Mouse (Mus musculus) myocyte (in vitro differentiated cells): ENCODE results near the gene Gprc5b. TPM values are rescaled to one million over a fixed set of nuclear protein-coding genes. Genes with fewer than 3 reads are reported as not detected.
A peak's percentile ranks its signal among the peaks of the same experiment; 100 is the strongest.

Experiments used
- H3K27me3 ChIP-seq: one replicate; pipeline ENCODE4 v1.6.1; 2011; ENCODE audit not compliant: control insufficient read depth, insufficient read depth, insufficient read length
- H3K36me3 ChIP-seq: one replicate; pipeline ENCODE4 v1.6.1; 2011; ENCODE audit not compliant: control insufficient read depth, insufficient read depth
- H3K4me2 ChIP-seq: one replicate; pipeline ENCODE4 v1.6.1; 2011; ENCODE audit warnings: low read depth, control low read depth
- H3K4me3 ChIP-seq: one replicate; pipeline ENCODE4 v1.5.1; 2011; ENCODE audit warnings: mild to moderate bottlenecking, control low read depth, moderate library complexity
- H3K79me2 ChIP-seq: one replicate; pipeline ENCODE4 v1.6.1; 2011; ENCODE audit not compliant: control insufficient read depth, insufficient read depth
- H3ac ChIP-seq: one replicate; pipeline ENCODE4 v1.6.1; 2011; ENCODE audit not compliant: control insufficient read depth, insufficient read length
- CEBPB ChIP-seq: IDR thresholded peaks from 2 replicates; pipeline ENCODE4 v1.6.1; 2011; ENCODE audit warnings: mild to moderate bottlenecking, moderate library complexity; ENCODE audit not compliant: poor library complexity, insufficient read depth, severe bottlenecking
- E2F4 ChIP-seq: IDR thresholded peaks from one replicate; pipeline ENCODE4 v1.6.1; 2011; ENCODE audit warnings: mild to moderate bottlenecking, control low read depth, moderate library complexity; ENCODE audit not compliant: insufficient read depth
- MAX ChIP-seq: IDR thresholded peaks from one replicate; pipeline ENCODE4 v1.6.1; 2011; ENCODE audit warnings: low read depth, mild to moderate bottlenecking, control low read depth
- MYOD1 ChIP-seq, 3 experiments: IDR thresholded peaks; one replicate each; pipeline ENCODE4 v1.6.1; 2011; ENCODE audit warnings: control low read depth in 2 of 3, low read depth in 2 of 3, mild to moderate bottlenecking in 2 of 3, moderate library complexity in 1 of 3; ENCODE audit not compliant: insufficient read length in 2 of 3, control insufficient read depth in 1 of 3
- MYOG ChIP-seq, 3 experiments: IDR thresholded peaks; one replicate each; pipeline ENCODE4 v1.6.1; 2011; ENCODE audit warnings: control low read depth in 2 of 3, low read depth in 2 of 3, mild to moderate bottlenecking in 2 of 3; ENCODE audit not compliant: insufficient read length in 2 of 3, control insufficient read depth in 1 of 3, insufficient read depth in 1 of 3
- POLR2A ChIP-seq: IDR thresholded peaks from one replicate; pipeline ENCODE4 v1.6.1; 2011; ENCODE audit warnings: low read depth, mild to moderate bottlenecking, control low read depth, moderate library complexity; ENCODE audit not compliant: insufficient read length
- POLR2AphosphoS2 ChIP-seq: IDR thresholded peaks from one replicate; pipeline ENCODE4 v1.6.1; 2011; ENCODE audit warnings: low read depth, control low read depth; ENCODE audit not compliant: insufficient read length
- REST ChIP-seq: IDR thresholded peaks from one replicate; pipeline ENCODE4 v1.6.1; 2011; ENCODE audit warnings: mild to moderate bottlenecking, control low read depth, moderate library complexity; ENCODE audit not compliant: insufficient read depth, insufficient read length
- SRF ChIP-seq: IDR thresholded peaks from one replicate; pipeline ENCODE4 v1.6.1; 2011; ENCODE audit warnings: low read depth; ENCODE audit not compliant: control insufficient read depth, insufficient read length
- TCF12 ChIP-seq: IDR thresholded peaks from one replicate; pipeline ENCODE4 v1.6.1; 2011; ENCODE audit warnings: mild to moderate bottlenecking, control low read depth; ENCODE audit not compliant: poor library complexity, insufficient read depth, severe bottlenecking
- TCF3 ChIP-seq: IDR thresholded peaks from one replicate; pipeline ENCODE4 v1.6.1; 2011; ENCODE audit warnings: low read depth, control low read depth; ENCODE audit not compliant: insufficient read length
- USF1 ChIP-seq: IDR thresholded peaks from one replicate; pipeline ENCODE4 v1.6.1; 2011; ENCODE audit warnings: low read depth, mild to moderate bottlenecking, control low read depth, moderate library complexity
- polyA plus RNA-seq: library from polyadenylated mRNA; unstranded; fragments of >200 nt; fragmentation: generic; extraction: Trizol; gene quantifications from one replicate; pipeline ENCODE4 v1.2.1, GENCODE M21; 2012; ENCODE audit warnings: missing spikeins

Gprc5b gene
- polyA plus RNA-seq, 1 experiment, result 27.5 TPM

- H3K4me2 ChIP-seq, result no peak overlapping the region
- no peaks in the 10 kb centered on the region for H3K27me3 ChIP-seq
- TF ChIP-seq POLR2A, result no peak
- TF ChIP-seq TCF3, result no peak
- no peak for TF ChIP-seq MAX
- no peak for TF ChIP-seq SRF
- no peak for TF ChIP-seq MYOD1 (IDR thresholded peaks at IDR 0.05; ENCODE audit: control insufficient read depth in 1 of 3, insufficient read length in 2 of 3, low read depth in 2 of 3)
- TF ChIP-seq CEBPB, result no peak
- TF ChIP-seq REST, result no peak
- no peak for TF ChIP-seq E2F4
- TF ChIP-seq USF1, result no peak
- no peak for TF ChIP-seq POLR2AphosphoS2
- TF ChIP-seq TCF12, result no peak
- TF ChIP-seq MYOG (IDR thresholded peaks at IDR 0.05; ENCODE audit: control insufficient read depth in 1 of 3, insufficient read depth in 1 of 3, insufficient read length in 2 of 3, low read depth in 2 of 3), result no peak
- H3ac ChIP-seq, result no peak overlapping the region
- H3K36me3 ChIP-seq, result no peaks in the 10 kb centered on the region
- H3K79me2 ChIP-seq, result no peaks in the 10 kb centered on the region
- H3K4me3 ChIP-seq, result no peak overlapping the region
Observed at GRCm38 (mm10) chr7:119022238-119023156, 27.5 kb upstream of the Gprc5b start.

- Histone ChIP-seq H3ac (no peak overlapping the region), H3K4me3 (no peak overlapping the region), H3K27me3 (no peaks in the 10 kb centered on the region), H3K36me3 (no peaks in the 10 kb centered on the region), H3K4me2 (no peak overlapping the region), H3K79me2 (no peaks in the 10 kb centered on the region)
- TF ChIP-seq TCF12 (no peak), USF1 (no peak), CEBPB (0 out of 2 replicates have a peak, but pooled peaks have one; percentile 14), POLR2A (no peak), MYOG (IDR thresholded peaks at IDR 0.05; ENCODE audit: control insufficient read depth in 1 of 3, insufficient read depth in 1 of 3, insufficient read length in 2 of 3, low read depth in 2 of 3) (no peak), SRF (no peak), TCF3 (no peak)
Observed at GRCm38 (mm10) chr7:119019537-119019936, 24.5 kb upstream of the Gprc5b start.

DNA sequence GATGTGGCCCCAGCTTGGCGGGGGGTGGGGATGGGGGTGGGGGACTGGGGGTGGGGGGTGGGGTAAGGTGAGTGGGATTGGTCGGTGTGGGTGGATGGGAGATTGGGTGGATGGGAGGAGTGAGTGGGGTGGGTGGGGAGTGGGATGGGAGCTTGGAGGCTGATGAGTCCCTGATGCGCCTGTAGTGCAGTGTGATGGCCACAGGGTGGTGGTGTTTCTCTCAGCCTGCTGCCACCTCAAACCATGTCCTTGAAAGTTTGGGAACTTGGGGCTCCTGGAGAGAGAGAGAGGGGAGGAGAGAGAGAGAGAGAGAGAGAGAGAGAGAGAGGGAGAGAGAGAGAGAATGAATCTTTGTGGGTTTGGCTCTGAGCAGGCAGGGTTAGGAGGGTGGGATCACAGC, 20.7 kb upstream of the Gprc5b start:
- no peak for TF ChIP-seq MYOG (IDR thresholded peaks at IDR 0.05; ENCODE audit: control insufficient read depth in 1 of 3, insufficient read depth in 1 of 3, insufficient read length in 2 of 3, low read depth in 2 of 3)
- no peak for TF ChIP-seq CEBPB
- no peak for TF ChIP-seq TCF3
- TF ChIP-seq TCF12, result no peak
- TF ChIP-seq MYOD1 (IDR thresholded peaks at IDR 0.05; ENCODE audit: control insufficient read depth in 1 of 3, insufficient read length in 2 of 3, low read depth in 2 of 3), result no peak
- no peak for TF ChIP-seq USF1
- no peak for TF ChIP-seq E2F4
- no peak for TF ChIP-seq SRF
- TF ChIP-seq REST, result no peak
- TF ChIP-seq POLR2A, result no peak
- no peak for TF ChIP-seq POLR2AphosphoS2
- no peak for TF ChIP-seq MAX
- Histone ChIP-seq H3K36me3 (no peaks in the 10 kb centered on the region), H3K4me2 (no peak overlapping the region), H3K27me3 (no peaks in the 10 kb centered on the region), H3K4me3 (no peak overlapping the region), H3K79me2 (no peaks in the 10 kb centered on the region), H3ac (no peak overlapping the region)

DNA sequence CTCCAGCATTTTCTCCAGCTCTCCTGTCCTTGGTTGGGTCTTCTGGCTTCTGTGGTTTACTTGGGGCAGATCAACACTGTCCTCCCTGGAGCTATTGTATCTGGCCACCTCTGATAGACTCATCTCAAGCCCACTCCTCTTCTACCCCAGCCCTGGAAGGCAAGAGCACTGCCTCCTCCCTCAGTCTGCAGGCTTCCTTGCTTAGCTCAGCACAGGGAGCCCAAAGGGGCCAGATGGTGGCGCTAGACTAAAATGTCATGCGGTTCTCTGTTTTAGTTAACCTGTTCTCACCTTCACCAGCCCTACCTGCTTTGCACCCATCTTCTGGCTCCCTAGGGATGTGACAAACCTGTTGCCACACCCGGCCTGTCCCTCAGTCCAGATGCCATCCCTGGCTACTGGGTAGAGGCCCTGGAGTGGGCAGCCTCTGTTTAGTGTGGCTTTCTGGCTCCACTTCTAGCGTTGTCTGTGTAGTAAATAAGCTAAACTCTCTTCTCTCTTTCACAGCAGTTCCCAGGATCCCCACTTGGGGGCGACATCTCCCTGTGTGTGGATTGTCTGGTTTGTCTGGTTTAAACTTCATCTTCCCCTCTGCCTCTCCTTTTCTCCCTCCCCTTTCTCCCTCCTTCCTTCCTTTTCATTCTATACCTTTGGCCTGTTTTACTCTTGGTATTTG, 16.0 kb upstream of the Gprc5b start:
- H3K4me3 ChIP-seq, result no peak overlapping the region
- no peaks in the 10 kb centered on the region for H3K36me3 ChIP-seq
- TF ChIP-seq MYOD1 (IDR thresholded peaks at IDR 0.05; ENCODE audit: control insufficient read depth in 1 of 3, insufficient read length in 2 of 3, low read depth in 2 of 3) (no peak), MYOG (IDR thresholded peaks at IDR 0.05; ENCODE audit: control insufficient read depth in 1 of 3, insufficient read depth in 1 of 3, insufficient read length in 2 of 3, low read depth in 2 of 3) (no peak), E2F4 (no peak), SRF (no peak), TCF3 (no peak), USF1 (no peak), POLR2A (no peak), TCF12 (no peak), REST (no peak), MAX (no peak)
- H3K79me2 ChIP-seq, result no peaks in the 10 kb centered on the region
- H3ac ChIP-seq, result no peak overlapping the region
- no peaks in the 10 kb centered on the region for H3K27me3 ChIP-seq
- no peak overlapping the region for H3K4me2 ChIP-seq
